Mouse (Mus musculus): Measurements from ENCODE around the gene Atg2a.
"Not testable (repeated sequence)": the region's sequence is repeated elsewhere in the genome, so short reads cannot be mapped to it uniquely, and the experiment has no call there.

The Atg2a gene

GRCm38 (mm10) chr19:6296551-6297210, 55.2 kb downstream of the Atg2a start:
- DNase-seq (ENCODE audit: low spot score): no peak

- DNase-seq (ENCODE audit: low spot score): peak; percentile 79
These were observed 56.2 kb downstream of the Atg2a start for GRCm38 (mm10) chr19:6297641-6298040.

GRCm38 (mm10) chr19:6299003-6299402, 57.5 kb downstream of the Atg2a start:
- no peak for DNase-seq (ENCODE audit: low spot score)

GRCm38 (mm10) chr19:6299450-6300267, 58.2 kb downstream of the Atg2a start:
- DNase-seq (ENCODE audit: low spot score): no peak

- peak; percentile 80 for DNase-seq (ENCODE audit: low spot score)
These were observed 59.0 kb downstream of the Atg2a start for GRCm38 (mm10) chr19:6300402-6300841.

GRCm38 (mm10) chr19:6302114-6302513, 60.6 kb downstream of the Atg2a start:
- DNase-seq (ENCODE audit: low spot score): no peak

- DNase-seq (ENCODE audit: low spot score): no peak
These were observed 61.1 kb downstream of the Atg2a start for GRCm38 (mm10) chr19:6302522-6302921.

- no peak for DNase-seq (ENCODE audit: low spot score)
These were observed 62.4 kb downstream of the Atg2a start for GRCm38 (mm10) chr19:6303831-6304230.

- DNase-seq (ENCODE audit: low spot score): peak; percentile 94
These were observed 63.5 kb downstream of the Atg2a start for GRCm38 (mm10) chr19:6304787-6305516.

- no peak for DNase-seq (ENCODE audit: low spot score)
These were observed 64.1 kb downstream of the Atg2a start for GRCm38 (mm10) chr19:6305517-6306115.

GRCm38 (mm10) chr19:6306137-6306551, 64.7 kb downstream of the Atg2a start, which contains the start of gene Cdc42bpg:
TSS of gene Cdc42bpg (plus strand) at chr19:6306456.
- peak; percentile 81 for DNase-seq (ENCODE audit: low spot score)

GRCm38 (mm10) chr19:6306586-6306985, 65.1 kb downstream of the Atg2a start:
- peak; percentile 73 for DNase-seq (ENCODE audit: low spot score)

GRCm38 (mm10) chr19:6307733-6308531, 66.5 kb downstream of the Atg2a start:
- no peak for DNase-seq (ENCODE audit: low spot score)

- no peak for DNase-seq (ENCODE audit: low spot score)
These were observed 68.7 kb downstream of the Atg2a start for GRCm38 (mm10) chr19:6310181-6310580.

GRCm38 (mm10) chr19:6311783-6312182, 70.3 kb downstream of the Atg2a start:
- DNase-seq (ENCODE audit: low spot score): not testable (repeated sequence)

All from c-Kit-positive CD71-positive TER-119-positive erythroid progenitor cells, embryonic 14.5 days (primary cell).